Mouse (Mus musculus) hindbrain, embryonic 11.5 days (tissue): ENCODE measurements at regions not wholly inside any gene's neighbourhood (a gene's known extent, or its start where the extent isn't known, plus 50 kb on each side); places are given as distances from the start of the nearest gene placed in this dataset.

Source experiments
- ATAC-seq: fragments of 200-750 bp; cut with Nextera tagmentation; 2 replicates; pipeline ENCODE4 v1.8.0; 2017; ENCODE audit warnings: mild to moderate bottlenecking, moderate TSS enrichment, moderate library complexity; ENCODE audit not compliant: low FRiP score
- DNase-seq: peaks from one replicate; pipeline ENCODE4 v3.0.0-alpha.2; 2015; ENCODE audit warnings: low spot score
- H3K27ac ChIP-seq: fragments of 300-500 bp; sonication (generic); 2 replicates; pipeline ENCODE4 v1.5.1; 2014; ENCODE audit warnings: mild to moderate bottlenecking, low read depth, low read length
- H3K27me3 ChIP-seq: fragments of 300-500 bp; sonication (generic); 2 replicates; pipeline ENCODE4 v1.6.1; 2014; ENCODE audit warnings: mild to moderate bottlenecking, low read length, moderate library complexity, mixed read lengths; ENCODE audit not compliant: control insufficient read depth, insufficient read depth
- H3K36me3 ChIP-seq: fragments of 300-500 bp; sonication (generic); 2 replicates; pipeline ENCODE4 v1.6.1; 2014; ENCODE audit warnings: mild to moderate bottlenecking, low read length, moderate library complexity, mixed read lengths; ENCODE audit not compliant: control insufficient read depth, insufficient read depth
- H3K4me1 ChIP-seq: fragments of 300-500 bp; sonication (generic); replicated peaks from 2 replicates; pipeline ENCODE4 v1.6.1; 2014; ENCODE audit warnings: low read length, mixed read lengths; ENCODE audit not compliant: control insufficient read depth, insufficient read depth
- H3K4me2 ChIP-seq: fragments of 300-500 bp; sonication (generic); replicated peaks from 2 replicates; pipeline ENCODE4 v1.6.1; 2014; ENCODE audit warnings: mild to moderate bottlenecking, low read depth, low read length
- H3K4me3 ChIP-seq: fragments of 300-500 bp; sonication (generic); 2 replicates; pipeline ENCODE4 v1.5.1; 2014; ENCODE audit warnings: low read depth, low read length
- H3K9ac ChIP-seq: fragments of 300-500 bp; sonication (generic); 2 replicates; pipeline ENCODE4 v1.6.1; 2014; ENCODE audit warnings: low read depth, low read length
- H3K9me3 ChIP-seq: fragments of 300-500 bp; sonication (generic); 2 replicates; pipeline ENCODE4 v1.6.1; 2016; ENCODE audit warnings: low read length; ENCODE audit not compliant: control insufficient read depth
- WGBS: fragments of 180-500 bp; shearing (Covaris S2); extraction: QIAGEN DNeasy Blood & Tissue Kit; methylation state at CpG from one replicate; pipeline ENCODE4 v1.1.7; 2014; 5-methylcytosine and 5-hydroxymethylcytosine counted together

DNA sequence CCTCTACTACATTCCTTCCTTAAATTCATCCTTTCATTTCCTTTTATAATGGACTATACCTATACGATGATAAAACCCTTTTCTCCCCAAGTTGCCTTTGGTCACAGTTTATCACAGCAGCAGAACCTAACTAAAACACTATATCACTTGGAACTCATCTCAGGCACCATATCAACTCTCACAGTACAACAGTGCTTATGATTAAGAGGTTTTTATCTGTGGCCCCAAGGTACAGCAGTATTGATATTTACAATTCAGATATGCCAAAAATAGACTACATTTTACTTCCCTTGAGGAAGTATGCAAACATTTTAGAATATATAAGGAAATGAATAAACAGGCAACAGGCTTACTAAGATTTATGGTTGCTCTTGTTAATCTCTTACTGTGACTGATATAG lies 251.4 kb upstream of the Mef2c start:
- Histone ChIP-seq H3K4me2 (no peak overlapping the region), H3K27me3 (no peaks in the 10 kb centered on the region), H3K4me1 (no peaks in the 10 kb centered on the region), H3K9me3 (no peaks in the 10 kb centered on the region), H3K4me3 (no peak overlapping the region), H3K9ac (no peak overlapping the region), H3K36me3 (no peaks in the 10 kb centered on the region), H3K27ac (no peak overlapping the region)
- no peak for ATAC-seq
- DNase-seq, result no peak
- 91% methylated on average over 1 of the region's 1 CpGs for WGBS

DNA sequence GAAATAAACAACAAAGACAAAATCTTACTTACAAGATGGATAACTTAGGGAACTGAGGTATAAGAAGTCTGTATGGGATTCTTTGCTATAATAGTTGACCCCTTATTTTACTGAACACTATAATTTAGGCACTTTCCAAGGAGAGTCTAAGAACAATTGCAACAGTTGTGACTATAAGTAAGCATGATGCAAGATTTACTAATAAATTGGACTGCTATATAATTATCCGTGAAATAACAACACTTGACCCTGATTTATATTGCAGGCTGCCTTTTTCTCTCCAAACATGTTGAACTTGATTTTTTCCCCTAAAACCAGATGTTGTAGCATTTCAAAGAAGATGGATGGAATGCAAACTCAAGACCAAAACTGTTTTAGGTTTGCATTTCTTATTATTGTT lies 237.2 kb upstream of the Mef2c start:
- Histone ChIP-seq H3K9ac (no peak overlapping the region), H3K4me3 (no peak overlapping the region), H3K27ac (no peak overlapping the region), H3K4me2 (no peak overlapping the region), H3K4me1 (no peaks in the 10 kb centered on the region), H3K9me3 (no peaks in the 10 kb centered on the region), H3K36me3 (no peaks in the 10 kb centered on the region), H3K27me3 (no peaks in the 10 kb centered on the region)
- ATAC-seq (no peak), DNase-seq (no peak)
- 84% methylated on average over 1 of the region's 1 CpGs for WGBS

DNA sequence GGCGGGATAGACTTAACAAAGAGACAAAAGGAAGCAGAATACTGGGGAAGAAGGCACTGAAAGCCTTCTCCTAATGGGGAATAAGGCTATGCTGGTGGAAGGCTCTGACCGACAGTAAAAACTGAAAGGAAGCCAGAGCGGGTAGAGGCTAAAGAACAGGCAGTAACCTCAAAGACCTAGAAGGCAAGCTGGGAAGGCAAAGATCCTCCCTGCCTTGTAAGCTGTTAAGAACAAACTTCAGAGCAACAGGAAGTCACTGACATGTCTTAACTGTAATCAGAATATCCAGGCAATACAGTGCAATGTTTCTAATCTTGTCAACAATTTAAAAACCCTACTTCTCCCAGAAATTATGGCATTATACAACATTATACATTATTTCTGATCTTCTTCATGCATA lies 235.2 kb upstream of the Mef2c start:
- Histone ChIP-seq H3K27ac (no peak overlapping the region), H3K4me3 (no peak overlapping the region), H3K4me2 (no peak overlapping the region), H3K27me3 (no peaks in the 10 kb centered on the region), H3K36me3 (no peaks in the 10 kb centered on the region), H3K9ac (no peak overlapping the region), H3K4me1 (no peaks in the 10 kb centered on the region), H3K9me3 (no peaks in the 10 kb centered on the region)
- ATAC-seq (no peak), DNase-seq (no peak)
- WGBS, result 85% methylated on average over 3 of the region's 3 CpGs

DNA sequence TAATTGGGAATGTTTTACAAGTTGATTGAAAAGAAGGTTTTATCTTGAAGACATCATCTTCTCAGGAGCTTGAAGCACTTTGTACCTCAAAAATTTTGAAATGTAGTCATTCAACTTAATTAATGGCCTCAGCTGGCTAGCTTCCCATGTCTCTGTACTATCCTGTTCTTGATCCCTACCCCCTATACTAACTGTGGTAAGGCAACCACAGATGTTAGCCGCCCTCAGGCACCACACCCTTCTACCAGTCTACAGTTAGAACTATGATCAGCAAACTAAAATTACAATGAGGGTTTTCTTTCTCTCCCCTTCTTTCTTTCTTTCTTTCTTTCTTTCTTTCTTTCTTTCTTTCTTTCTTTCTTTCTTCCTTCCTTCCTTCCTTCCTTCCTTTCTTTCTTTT lies 225.1 kb upstream of the Mef2c start:
- 88% methylated on average over 1 of the region's 1 CpGs for WGBS
- H3K27ac ChIP-seq, result no peak overlapping the region
- no peak for DNase-seq

DNA sequence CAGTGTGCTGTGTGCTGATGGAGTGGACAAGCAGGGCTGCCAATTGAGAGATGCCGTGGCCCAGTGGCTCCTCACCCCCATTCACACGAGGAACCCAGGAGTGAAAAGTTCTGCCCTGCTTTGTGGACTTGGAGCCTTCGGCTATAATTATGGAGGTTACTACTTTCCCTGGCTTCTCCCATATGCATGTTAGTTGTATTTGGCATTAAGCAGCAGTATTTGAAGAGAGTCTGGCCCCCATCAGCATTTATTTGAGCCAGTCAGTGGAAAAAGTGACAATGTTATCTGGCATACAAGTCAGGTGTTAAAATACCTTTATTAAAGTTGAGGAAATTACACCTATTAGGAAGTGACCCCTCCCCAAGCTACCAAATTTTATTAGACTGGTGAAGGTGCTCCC lies 196.1 kb upstream of the Mef2c start:
- Histone ChIP-seq H3K4me2 (no peak overlapping the region), H3K9ac (no peak overlapping the region), H3K4me1 (no peaks in the 10 kb centered on the region), H3K36me3 (no peaks in the 10 kb centered on the region), H3K9me3 (no peaks in the 10 kb centered on the region), H3K4me3 (no peak overlapping the region), H3K27me3 (no peaks in the 10 kb centered on the region), H3K27ac (no peak overlapping the region)
- no peak for ATAC-seq
- no peak for DNase-seq
- 85% methylated on average over 3 of the region's 3 CpGs for WGBS

More for the DNA sequence above, 225.1 kb upstream of the Mef2c start:
- no peaks in the 10 kb centered on the region for H3K36me3 ChIP-seq
- no peaks in the 10 kb centered on the region for H3K9me3 ChIP-seq
- H3K9ac ChIP-seq, result no peak overlapping the region
- H3K4me3 ChIP-seq, result no peak overlapping the region
- H3K4me1 ChIP-seq, result no peaks in the 10 kb centered on the region
- no peaks in the 10 kb centered on the region for H3K27me3 ChIP-seq
- no peak for ATAC-seq
- H3K4me2 ChIP-seq, result no peak overlapping the region

DNA sequence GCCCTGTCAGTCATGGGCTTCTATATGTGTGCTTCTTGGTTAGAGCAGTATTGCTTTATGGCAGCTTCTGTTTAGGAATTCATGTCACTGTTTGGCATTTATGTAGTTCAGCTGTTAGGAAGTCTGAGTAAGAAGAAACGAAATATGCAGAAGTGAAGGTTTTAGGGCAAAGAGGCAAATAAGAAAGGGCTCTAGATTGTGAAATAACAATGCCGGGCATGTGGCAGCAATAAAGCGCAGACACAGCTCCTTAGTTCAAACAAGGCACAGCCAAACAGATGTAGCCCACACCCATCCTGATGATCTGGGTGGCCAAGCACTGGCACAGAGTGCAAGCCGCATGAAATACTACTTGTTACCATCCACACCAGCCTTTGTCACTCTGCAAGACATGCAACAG lies 175.3 kb upstream of the Mef2c start:
- Histone ChIP-seq H3K36me3 (no peaks in the 10 kb centered on the region), H3K27ac (no peak overlapping the region), H3K27me3 (no peaks in the 10 kb centered on the region), H3K4me2 (no peak overlapping the region), H3K4me3 (no peak overlapping the region), H3K4me1 (no peaks in the 10 kb centered on the region), H3K9me3 (no peaks in the 10 kb centered on the region), H3K9ac (no peak overlapping the region)
- DNase-seq, result no peak
- 80% methylated on average over 4 of the region's 4 CpGs for WGBS
- no peak for ATAC-seq

DNA sequence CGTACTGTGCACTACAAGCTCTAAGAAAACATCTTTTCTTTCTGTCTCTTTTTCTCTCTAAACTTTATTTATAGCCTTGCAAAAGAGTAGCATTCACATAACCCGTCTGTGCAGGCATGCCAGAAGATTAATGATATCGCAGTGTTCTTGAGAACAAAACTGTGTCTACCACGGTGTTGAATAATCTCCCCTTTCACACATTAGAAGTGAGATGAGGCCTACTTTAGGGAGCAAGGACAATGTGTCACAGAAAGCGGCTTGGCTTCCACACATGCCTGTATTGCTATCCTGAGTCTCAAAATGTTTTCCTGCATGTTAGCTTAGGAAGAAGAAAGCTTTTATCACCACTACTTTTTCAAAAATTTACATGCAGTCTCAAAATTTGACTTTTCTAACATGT lies 170.1 kb upstream of the Mef2c start:
- H3K9ac ChIP-seq, result no peak overlapping the region
- no peaks in the 10 kb centered on the region for H3K4me1 ChIP-seq
- ATAC-seq (peak; percentile 63), DNase-seq (no peak)
- WGBS, result 52% methylated on average over 5 of the region's 5 CpGs
- H3K9me3 ChIP-seq, result no peaks in the 10 kb centered on the region
- H3K4me2 ChIP-seq, result no peak overlapping the region
- no peaks in the 10 kb centered on the region for H3K27me3 ChIP-seq
- H3K27ac ChIP-seq, result no peak overlapping the region
- no peak overlapping the region for H3K4me3 ChIP-seq
- no peaks in the 10 kb centered on the region for H3K36me3 ChIP-seq

DNA sequence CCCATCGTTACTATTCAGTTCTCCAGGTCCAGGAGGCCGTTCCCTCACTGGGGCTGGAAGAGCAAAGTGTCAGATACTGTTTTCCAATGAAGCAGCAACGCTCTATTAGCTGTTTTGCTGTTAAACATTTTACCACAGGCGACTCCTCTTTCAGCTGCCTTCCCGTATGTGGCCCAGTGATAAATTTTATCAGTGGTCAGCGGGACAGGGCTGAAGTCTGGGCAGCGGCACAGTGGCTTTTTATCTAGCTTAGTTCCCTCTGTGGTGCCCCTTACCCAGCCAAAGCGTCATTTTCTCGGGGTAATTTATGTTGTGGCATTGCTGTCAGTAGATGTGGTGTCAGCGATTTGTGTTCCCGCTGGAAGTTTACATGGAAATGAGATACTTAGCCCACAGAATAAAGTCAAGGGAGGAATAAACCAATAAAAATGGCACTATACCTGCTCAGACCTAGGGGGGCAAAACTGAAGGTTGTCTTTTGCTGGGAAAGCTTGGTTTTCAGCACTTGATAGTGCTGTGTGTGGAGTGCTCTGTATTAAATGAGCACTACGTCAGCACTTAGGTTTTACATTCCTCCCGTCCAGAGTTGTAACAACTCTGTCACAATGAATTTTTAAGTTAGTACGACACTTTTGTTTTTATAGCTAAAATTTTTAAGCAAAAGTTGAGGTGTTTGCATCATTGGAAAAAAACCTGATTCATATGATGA lies 159.1 kb upstream of the Mef2c start:
- Histone ChIP-seq H3K36me3 (no peaks in the 10 kb centered on the region), H3K9ac (no peak overlapping the region), H3K4me2 (no peak overlapping the region), H3K9me3 (no peaks in the 10 kb centered on the region), H3K27me3 (no peaks in the 10 kb centered on the region), H3K4me3 (no peak overlapping the region), H3K4me1 (no peaks in the 10 kb centered on the region), H3K27ac (no peak overlapping the region)
- ATAC-seq (no peak), DNase-seq (no peak)
- WGBS, result 85% methylated on average over 14 of the region's 14 CpGs

DNA sequence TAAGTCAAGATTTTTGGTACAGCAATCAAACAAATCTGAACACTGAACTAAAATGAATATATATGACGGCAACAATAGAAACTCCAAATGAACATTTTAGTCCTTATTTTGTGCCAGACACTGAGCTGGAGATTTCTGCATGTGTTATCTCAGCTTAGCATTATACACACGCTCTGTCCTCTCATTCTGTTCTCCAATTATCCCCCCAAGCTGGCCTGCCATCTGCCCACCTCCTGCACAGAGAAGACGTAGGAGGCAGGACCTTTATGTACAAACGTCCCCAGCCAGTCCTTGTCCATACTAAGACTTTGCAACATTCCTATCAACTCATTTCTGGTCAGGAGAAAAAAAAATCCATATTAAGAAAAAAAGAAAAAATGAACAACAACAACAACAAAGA lies 148.5 kb upstream of the Mef2c start:
- DNase-seq (no peak), ATAC-seq (no peak)
- Histone ChIP-seq H3K9me3 (no peaks in the 10 kb centered on the region), H3K4me3 (no peak overlapping the region), H3K27ac (no peak overlapping the region), H3K36me3 (no peaks in the 10 kb centered on the region), H3K9ac (no peak overlapping the region), H3K4me2 (no peak overlapping the region), H3K4me1 (no peaks in the 10 kb centered on the region), H3K27me3 (no peaks in the 10 kb centered on the region)
- 74% methylated on average over 4 of the region's 4 CpGs for WGBS
